Mouse (Mus musculus) cerebellum, adult 2 months (tissue): Measurements from ENCODE around the gene Ezh1. TPM values are rescaled to one million over a fixed set of nuclear protein-coding genes. Genes with fewer than 3 reads are reported as not detected.
A peak's percentile ranks its signal among the peaks of the same experiment; 100 is the strongest.

Experiments used
- DNase-seq, 2 experiments: peaks; one replicate each; pipeline ENCODE4 v3.0.0; 2021
- H3K27ac ChIP-seq: fragments of 200-500 bp; 2 replicates; pipeline ENCODE4 v1.5.1; 2012; ENCODE audit warnings: low read length, control low read depth, inconsistent platforms; ENCODE audit not compliant: insufficient read depth
- H3K27me3 ChIP-seq: fragments of 200-500 bp; 2 replicates; pipeline ENCODE4 v1.6.1; 2012; ENCODE audit warnings: inconsistent platforms, mild to moderate bottlenecking, low read length, moderate library complexity; ENCODE audit not compliant: control insufficient read depth, insufficient read depth
- H3K4me1 ChIP-seq: fragments of 200-500 bp; 2 replicates; pipeline ENCODE4 v1.6.1; 2011; ENCODE audit warnings: low read length; ENCODE audit not compliant: control insufficient read depth, insufficient read depth
- H3K4me3 ChIP-seq: fragments of 200-500 bp; replicated peaks from 2 replicates; pipeline ENCODE3; 2011; ENCODE audit warnings: mild to moderate bottlenecking, low read depth, low read length, control low read depth; ENCODE audit not compliant: insufficient read depth
- CTCF ChIP-seq: fragments of 200-500 bp; IDR thresholded peaks from 2 replicates; pipeline ENCODE4 v1.5.1; 2011; ENCODE audit warnings: low read depth, mild to moderate bottlenecking, control low read depth, low read length, moderate library complexity, borderline replicate concordance; ENCODE audit not compliant: insufficient read depth
- POLR2A ChIP-seq: fragments of 200-500 bp; IDR thresholded peaks from 2 replicates; pipeline ENCODE4 v1.6.1; 2011; ENCODE audit warnings: low read length, control low read depth, borderline replicate concordance; ENCODE audit not compliant: insufficient read depth
- WGBS: fragments of 180-500 bp; shearing (Covaris S2); methylation state at CpG from one replicate; pipeline ENCODE4 v1.1.7; 2018; 5-methylcytosine and 5-hydroxymethylcytosine counted together
- polyA plus RNA-seq: library from polyadenylated mRNA; depleted of rRNA; stranded (reverse); fragments of >200 nt; gene quantifications from 2 replicates; pipeline ENCODE4 v1.2.3, GENCODE M21; 2012; rRNA removed

Gene Ezh1
- polyA plus RNA-seq: 64.4 and 70.7 TPM in 2 replicates

DNA sequence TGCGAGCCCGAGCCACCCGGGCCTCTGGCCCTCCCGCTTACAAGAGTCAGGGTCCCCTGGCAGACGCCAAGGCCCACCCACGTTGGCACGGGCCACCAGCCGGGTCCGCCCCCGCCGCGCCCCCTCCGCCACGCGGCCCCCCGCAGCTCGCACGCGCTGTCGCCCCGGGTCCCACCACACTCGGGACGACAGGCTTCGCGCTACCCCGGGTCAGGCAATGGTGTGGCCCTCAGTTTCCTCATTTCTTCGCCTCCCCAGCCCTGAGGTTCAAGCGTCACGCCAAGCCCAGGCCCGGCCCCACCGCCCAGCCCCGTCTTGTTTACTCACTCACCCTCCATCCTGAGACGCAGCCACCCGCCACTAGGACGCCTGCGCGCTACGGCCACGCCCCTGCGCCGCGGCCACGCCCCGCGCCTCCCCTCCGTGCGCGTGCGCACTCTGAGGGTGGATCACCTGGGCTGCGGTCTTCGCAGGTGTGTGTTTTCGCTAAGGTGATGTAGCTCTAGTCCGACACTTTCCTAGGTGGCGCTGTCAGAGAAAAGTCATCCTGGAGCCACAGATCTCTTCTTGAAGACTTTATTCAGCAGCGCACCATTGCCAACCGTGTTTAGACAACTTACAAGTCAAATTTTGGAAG is at the start of gene Ezh1:
Gene Ezh1 (minus strand): TSS at position 399 of the 637 bp plus-strand sequence.
- H3K27me3 ChIP-seq: no peaks in the 10 kb centered on the region
- H3K4me3 ChIP-seq: peak within 1 kb of the TSS; percentile 86
- TF ChIP-seq POLR2A (peak; percentile 89), CTCF (peak; percentile 30; the same call in 1 of the 2 replicates)
- H3K27ac ChIP-seq: 0 out of 2 replicates have a peak within 1 kb of the TSS, but pooled peaks have one; percentile 49
- H3K4me1 ChIP-seq: no peaks in the 10 kb centered on the region
- DNase-seq: peak; percentile 94 to 97
- 1% methylated on average over 55 of the region's 56 CpGs for WGBS

DNA sequence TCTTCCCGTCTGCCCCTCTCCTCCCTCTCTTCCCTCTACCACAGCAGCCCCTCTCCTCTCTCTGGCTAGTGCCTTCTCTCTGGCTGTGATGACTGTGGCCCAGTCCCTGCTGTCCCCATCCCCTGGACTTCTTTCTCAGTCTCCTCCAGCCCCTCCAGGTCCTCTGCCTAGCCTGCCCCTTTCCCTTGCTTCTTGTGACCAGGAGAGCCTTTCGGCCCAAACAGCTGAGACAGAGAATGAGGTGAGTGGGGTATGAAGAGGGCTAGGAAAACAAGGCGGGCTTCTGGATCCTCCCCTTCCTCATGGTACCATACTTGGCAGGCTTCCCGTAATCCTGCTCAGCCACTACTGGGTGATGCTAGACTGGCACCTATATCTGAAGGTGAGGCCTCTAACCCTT is 49.0 kb upstream of the Ezh1 start:
- 64% methylated on average over 4 of the region's 4 CpGs for WGBS
- no peak for DNase-seq
- H3K27ac ChIP-seq: no peak overlapping the region
- H3K4me3 ChIP-seq: no peak overlapping the region
- no peaks in the 10 kb centered on the region for H3K27me3 ChIP-seq
- peaks cover 14% of the 10 kb centered on the region for H3K4me1 ChIP-seq
- TF ChIP-seq CTCF (no peak), POLR2A (no peak)

DNA sequence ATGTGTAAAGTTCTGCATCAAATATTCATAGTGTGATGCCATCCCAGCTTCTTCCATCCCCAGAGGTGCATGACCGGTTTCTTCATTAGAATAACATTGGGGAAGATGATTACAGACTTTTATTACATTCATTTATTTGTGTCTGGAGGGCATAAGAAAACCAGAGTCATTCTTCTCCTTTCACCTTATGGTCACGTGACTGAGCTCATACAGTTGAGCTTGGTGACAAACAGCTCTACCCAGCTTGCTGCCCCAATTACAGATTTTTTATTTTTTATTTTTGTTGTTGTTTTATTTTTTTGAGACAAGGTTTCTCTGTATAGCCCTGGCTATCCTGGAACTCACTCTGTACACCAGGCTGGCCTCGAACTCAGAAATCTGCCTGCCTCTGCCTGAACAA is 46.2 kb upstream of the Ezh1 start:
- no peak for TF ChIP-seq POLR2A
- TF ChIP-seq CTCF: no peak
- H3K4me1 ChIP-seq: peaks cover 10% of the 10 kb centered on the region
- WGBS: 86% methylated on average over 3 of the region's 3 CpGs
- no peak overlapping the region for H3K4me3 ChIP-seq
- no peak overlapping the region for H3K27ac ChIP-seq
- DNase-seq: no peak
- H3K27me3 ChIP-seq: no peaks in the 10 kb centered on the region

DNA sequence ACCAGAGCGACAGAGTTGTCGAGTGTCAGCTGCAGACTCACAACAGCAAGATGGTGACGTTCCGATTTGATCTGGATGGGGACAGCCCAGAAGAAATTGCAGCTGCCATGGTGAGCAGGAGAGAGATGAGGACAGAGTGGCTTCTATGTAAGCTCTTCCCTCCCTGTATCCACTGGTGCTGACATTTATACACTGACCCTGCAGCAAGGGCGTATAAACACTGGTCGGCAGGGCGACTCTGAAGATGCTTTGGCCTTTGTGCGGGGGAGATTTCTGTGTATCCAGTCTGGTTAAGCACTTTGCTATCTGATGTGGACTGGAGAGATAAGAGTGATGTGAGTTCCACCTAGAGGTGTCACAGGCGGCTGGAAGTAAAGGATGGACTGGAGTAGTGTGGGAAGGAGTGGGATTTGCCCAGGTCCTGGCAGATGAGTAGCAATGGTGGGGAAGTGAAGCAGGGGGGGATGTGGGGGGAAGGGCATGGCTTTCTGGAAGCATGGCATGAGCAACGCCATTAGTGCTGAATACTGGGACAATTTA is 43.4 kb upstream of the Ezh1 start:
- no peak overlapping the region for H3K27ac ChIP-seq
- peak overlapping the region; percentile 26 for H3K4me3 ChIP-seq
- TF ChIP-seq POLR2A (no peak), CTCF (no peak)
- no peaks in the 10 kb centered on the region; the same call in 1 of the 2 replicates for H3K27me3 ChIP-seq
- 24% methylated on average over 10 of the region's 10 CpGs for WGBS
- no peak for DNase-seq
- H3K4me1 ChIP-seq: 0 out of 2 replicates have a peak, but pooled peaks cover 4% of the 10 kb centered on the region

DNA sequence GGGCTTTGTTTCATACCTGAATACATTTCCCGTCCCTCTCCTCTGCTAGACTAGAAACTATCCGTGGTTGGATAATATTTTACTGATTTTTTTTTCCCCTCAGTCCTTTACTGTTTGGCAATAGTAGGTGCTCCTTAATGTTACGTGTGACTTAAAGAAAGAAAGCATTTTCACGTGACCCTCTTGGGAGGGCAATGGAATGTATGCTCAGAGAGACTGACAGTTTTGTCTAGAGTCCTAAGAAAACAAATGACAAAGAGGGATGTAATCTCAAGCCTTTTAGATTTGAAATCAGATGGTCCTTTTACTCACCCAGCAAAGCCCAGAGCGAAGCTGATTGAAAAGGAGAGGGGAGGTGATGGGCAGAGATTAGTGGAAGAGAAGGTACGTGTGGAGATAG is 39.6 kb upstream of the Ezh1 start:
- Histone ChIP-seq H3K4me3 (no peak overlapping the region), H3K4me1 (0 out of 2 replicates have a peak, but pooled peaks cover 4% of the 10 kb centered on the region), H3K27me3 (no peaks in the 10 kb centered on the region; the same call in 1 of the 2 replicates), H3K27ac (no peak overlapping the region)
- TF ChIP-seq POLR2A: no peak
- no peak for TF ChIP-seq CTCF
- no peak for DNase-seq
- WGBS: 42% methylated on average over 6 of the region's 6 CpGs

DNA sequence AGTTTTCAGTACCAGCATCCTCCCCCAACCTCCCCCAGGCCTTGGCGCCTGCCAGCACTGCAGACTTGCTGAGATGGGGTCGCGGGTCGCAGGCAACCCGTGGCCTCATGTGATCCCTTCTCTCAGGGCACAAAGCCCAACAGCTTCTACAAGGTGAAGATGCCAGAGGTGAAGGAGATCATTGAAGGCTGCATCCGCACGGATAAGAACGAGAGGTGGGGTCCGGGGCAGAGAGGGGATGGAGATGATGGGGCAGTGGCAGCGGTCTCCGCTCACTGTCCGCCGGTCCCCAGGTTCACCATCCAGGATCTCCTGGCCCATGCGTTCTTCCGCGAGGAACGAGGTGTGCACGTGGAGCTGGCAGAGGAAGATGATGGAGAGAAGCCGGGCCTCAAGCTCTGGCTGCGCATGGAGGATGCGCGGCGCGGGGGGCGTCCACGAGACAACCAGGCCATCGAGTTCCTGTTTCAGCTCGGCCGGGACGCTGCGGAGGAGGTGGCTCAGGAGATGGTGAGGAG is 38.8 kb upstream of the Ezh1 start:
- Histone ChIP-seq H3K4me3 (no peak overlapping the region), H3K27ac (no peak overlapping the region), H3K4me1 (peaks cover 6% of the 10 kb centered on the region; the same call in 1 of the 2 replicates), H3K27me3 (no peaks in the 10 kb centered on the region; the same call in 1 of the 2 replicates)
- TF ChIP-seq CTCF: no peak
- no peak for DNase-seq
- WGBS: 3% methylated on average over 31 of the region's 31 CpGs

DNA sequence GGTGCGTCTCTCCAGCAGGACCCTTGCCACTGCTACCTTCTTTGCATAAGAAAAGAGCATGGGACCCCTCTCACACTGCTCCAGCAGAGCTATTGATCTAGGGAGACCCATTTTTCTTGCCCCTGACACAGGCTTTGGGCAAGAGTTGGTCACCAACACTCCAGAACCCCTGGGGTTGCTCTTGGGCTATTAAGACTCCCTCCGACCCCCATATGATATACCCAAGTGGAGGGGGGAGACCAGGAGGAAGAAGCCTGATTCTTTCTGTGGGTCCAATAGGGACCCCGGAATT is 37.7 kb upstream of the Ezh1 start:
- no peak for TF ChIP-seq POLR2A
- no peak for TF ChIP-seq CTCF

DNA sequence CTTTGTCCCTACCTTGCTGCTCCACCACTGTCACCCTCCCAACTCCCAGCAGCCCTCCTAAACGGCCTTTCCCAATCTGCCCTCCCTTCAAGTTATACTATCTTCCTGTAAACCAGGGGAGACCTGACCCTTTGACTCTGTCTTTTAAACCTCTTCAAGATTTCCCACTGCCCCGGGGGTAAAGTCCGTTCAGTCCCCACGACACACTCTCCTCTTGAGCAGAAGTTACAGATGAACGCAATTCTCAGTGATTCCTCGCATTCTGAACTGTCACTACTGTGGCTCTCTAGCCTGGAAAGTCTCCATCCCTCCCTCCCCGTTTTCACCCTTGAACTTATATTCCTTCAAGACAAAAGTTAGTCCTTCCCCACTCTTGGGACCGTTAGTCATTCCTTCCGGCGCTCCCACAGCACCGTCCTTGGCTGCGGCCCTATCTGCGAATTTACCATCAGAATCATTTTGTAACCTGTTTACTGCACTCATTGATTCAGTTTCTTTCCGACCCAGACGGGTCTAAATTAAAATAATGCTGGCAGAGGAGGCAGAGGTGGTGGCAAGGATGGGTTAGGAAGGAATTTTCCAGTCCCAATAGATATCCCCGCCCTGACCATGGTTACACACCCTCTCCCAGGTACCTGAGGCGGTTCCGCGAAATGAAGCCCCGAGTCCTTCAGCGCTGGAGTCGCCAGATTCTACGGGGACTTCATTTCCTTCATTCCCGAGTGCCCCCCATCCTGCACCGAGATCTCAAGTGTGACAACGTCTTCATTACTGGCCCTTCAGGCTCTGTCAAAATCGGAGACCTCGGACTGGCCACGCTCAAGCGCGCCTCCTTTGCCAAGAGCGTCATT is 37.1 kb upstream of the Ezh1 start:
- Histone ChIP-seq H3K27me3 (no peaks in the 10 kb centered on the region; the same call in 1 of the 2 replicates), H3K4me1 (peaks cover 9% of the 10 kb centered on the region; the same call in 1 of the 2 replicates), H3K27ac (no peak overlapping the region), H3K4me3 (no peak overlapping the region)
- 4% methylated on average over 32 of the region's 32 CpGs for WGBS
- no peak for DNase-seq
- TF ChIP-seq POLR2A (no peak), CTCF (no peak)

More for the DNA sequence above, 37.7 kb upstream of the Ezh1 start:
- Histone ChIP-seq H3K27me3 (no peaks in the 10 kb centered on the region; the same call in 1 of the 2 replicates), H3K4me3 (no peak overlapping the region), H3K27ac (no peak overlapping the region), H3K4me1 (peaks cover 9% of the 10 kb centered on the region; the same call in 1 of the 2 replicates)
- 9% methylated on average over 3 of the region's 3 CpGs for WGBS
- no peak for DNase-seq
